Mouse (Mus musculus): ENCODE measurements at regions not wholly inside any gene's neighbourhood (a gene's known extent, or its start where the extent isn't known, plus 50 kb on each side); places are given as distances from the start of the nearest gene placed in this dataset.

GRCm38 (mm10) chr12:66157630-66158292 lies 126.4 kb downstream of the Rpl10l start:
- DNase-seq: no peak

GRCm38 (mm10) chr12:66156980-66157629 lies 127.1 kb downstream of the Rpl10l start:
- DNase-seq: no peak

GRCm38 (mm10) chr12:66130909-66131308 lies 153.3 kb downstream of the Rpl10l start:
- DNase-seq: no peak

DNA sequence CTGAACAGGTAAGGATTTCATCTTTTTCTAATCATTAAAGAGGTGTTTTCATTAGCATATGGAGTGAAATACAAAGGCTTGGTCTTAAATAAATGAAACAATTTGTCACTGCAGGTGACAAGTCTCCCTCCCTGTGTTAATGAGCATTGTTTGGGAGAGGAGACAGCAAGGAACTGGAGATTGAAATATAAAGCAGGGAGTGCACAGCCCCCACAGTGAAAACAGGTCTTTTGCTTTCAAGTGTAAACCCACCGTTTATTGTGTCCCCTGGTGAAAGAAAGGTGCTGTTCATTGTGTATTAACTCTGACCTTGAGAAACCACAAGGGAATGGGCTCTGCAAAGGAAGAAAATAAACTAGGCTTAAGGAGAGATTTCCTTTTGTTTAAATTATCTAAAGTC lies 164.6 kb downstream of the Rpl10l start:
- DNase-seq: no peak

DNA sequence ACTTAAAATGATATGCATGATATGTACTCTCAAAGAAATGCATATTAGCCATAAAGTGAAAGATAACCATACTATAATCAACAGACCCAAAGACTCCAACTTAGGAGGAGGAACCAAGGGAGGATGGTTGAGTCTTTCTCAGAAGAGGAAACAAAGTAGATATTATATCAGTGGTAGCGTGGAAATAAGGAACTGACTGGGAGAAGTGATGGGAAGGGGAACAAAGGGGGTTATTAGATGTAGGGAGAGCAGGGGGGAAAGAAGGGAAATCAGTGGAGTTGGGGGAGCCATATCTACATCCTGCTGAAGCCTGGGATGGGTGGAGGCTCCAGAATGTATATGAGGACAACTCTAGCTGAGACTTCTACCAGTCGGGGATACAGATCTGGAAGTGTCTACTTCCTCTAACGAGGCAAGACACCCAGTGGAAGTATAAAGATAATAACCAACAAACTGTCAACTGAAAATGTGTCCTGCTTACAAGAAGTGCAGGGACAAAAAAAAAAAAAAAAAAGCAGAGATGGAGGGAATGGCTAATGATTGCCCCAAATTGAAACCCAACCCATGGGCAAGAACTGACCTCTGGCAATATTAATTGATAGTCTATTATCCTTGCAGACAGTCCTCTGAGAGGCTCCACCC lies 193.3 kb downstream of the Rpl10l start:
- no peak for DNase-seq

GRCm38 (mm10) chr12:66060326-66060725 lies 223.9 kb downstream of the Rpl10l start:
- DNase-seq: no peak

- no peak for DNase-seq
Observed at GRCm38 (mm10) chr12:66055206-66055605, 229.0 kb downstream of the Rpl10l start.

- DNase-seq: no peak
Observed at GRCm38 (mm10) chr12:66048936-66049335, 235.3 kb downstream of the Rpl10l start.

DNA sequence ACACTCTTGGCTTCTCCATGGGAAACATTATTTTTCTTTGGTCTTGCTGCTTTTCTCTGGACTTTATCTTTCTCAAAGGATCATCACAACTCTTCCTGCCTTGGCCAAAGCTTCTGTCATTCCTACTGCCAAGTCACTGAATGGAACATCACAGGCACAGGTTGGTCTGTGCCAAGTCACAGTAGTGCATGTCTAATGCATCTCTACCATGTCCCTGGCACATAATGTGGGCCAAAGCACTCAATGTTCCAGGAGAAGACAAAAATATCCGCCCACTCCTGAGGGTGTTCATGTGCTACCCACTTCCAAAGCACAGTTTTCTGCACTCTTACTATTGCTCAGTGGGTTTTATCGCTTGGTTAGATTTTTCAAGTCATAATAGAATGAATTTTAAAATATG lies 247.9 kb downstream of the Rpl10l start:
- peak; percentile 28 to 31 for DNase-seq

DNA sequence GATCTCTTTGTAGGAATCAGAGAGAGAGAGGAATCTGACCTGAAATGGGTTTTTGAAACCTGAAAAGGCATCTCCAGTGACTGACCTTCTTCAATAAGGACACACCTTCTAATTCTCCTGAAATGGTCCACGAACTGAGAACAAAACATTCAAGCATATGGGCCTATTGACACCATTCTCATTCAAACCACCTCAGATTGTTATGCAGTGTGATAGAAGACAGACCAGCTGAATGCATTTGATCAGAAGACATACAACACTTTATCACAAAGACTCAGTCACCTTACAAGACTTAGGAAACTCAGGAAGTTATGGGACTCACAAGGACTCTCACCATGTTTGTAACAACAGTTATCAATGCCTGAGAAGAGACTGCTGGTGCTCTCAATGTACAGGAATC lies 256.7 kb downstream of the Rpl10l start:
- DNase-seq: no peak

DNA sequence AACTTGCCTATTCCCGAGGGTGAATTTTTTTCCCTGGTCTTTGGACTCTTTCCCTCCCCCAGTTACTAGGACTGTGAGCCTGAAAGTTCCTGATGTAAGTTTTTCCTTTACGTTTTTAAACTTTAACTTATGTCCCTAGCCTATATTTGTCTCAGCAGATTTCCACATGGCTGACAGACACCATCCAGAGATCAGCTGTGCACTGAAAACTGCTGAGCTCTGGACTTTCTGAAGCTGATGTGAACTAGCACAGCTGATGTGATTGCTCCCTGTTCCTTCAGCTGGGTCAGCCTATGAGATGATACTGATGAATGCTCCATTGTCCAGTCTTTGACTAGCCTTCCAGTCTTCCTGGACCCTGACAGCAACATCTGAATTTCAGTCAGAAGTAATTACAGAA lies 271.5 kb downstream of the Rpl10l start:
- DNase-seq: no peak
